ENCODE assay signal across 25 mouse cellular contexts in the genomic region with DNA sequence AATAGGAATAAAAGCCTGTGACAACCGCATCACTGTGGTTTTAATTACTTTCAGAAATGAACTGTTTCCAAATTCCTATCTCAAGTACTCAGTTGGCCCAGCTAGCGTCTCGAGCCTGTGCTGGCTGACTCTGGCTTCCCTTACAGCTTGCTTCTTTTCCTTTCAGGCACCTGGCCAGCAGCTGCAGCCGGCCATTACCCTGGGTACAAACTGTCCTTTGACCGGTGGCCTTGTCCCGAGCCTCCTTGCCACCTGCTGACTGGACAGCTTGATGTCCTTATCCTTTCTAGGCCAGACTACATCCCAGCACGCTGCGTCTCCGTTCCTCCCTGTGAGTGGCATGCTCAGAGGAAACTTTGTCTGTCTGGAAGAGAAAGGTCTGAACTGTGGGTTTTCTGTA. TPM values are rescaled to one million over a fixed set of nuclear protein-coding genes. Genes with fewer than 3 reads are reported as not detected.
DNase-seq lines count a peak whose midpoint lies in the region; ATAC-seq and TF ChIP-seq lines count a peak whose summit lies in the region.
"Had no signal": no experiment of that assay in that cellular context is flagged by ENCODE, and none has a peak within 500 bp of the region (broad histone marks: within the 10 kb centered on the region; RNA-seq: fewer than 3 reads in every experiment).

No protein-coding gene starts in this region.

- peaks cover 10% of the 10 kb centered on the region for H3K4me1 ChIP-seq in kidney, embryonic 15.5 days
- peaks cover 8% of the 10 kb centered on the region for H3K4me1 ChIP-seq in liver, postnatal 0 days (ENCODE audit: insufficient read depth)
- H3K4me1 ChIP-seq: neural tube, embryonic 12.5 days had no signal

- H3K4me2 ChIP-seq in kidney, embryonic 15.5 days: no peak overlapping the region
- H3K4me2 ChIP-seq in liver, postnatal 0 days (ENCODE audit: low read depth, low read length): no peak overlapping the region
- H3K4me2 ChIP-seq: limb, embryonic 15.5 days; neural tube, embryonic 12.5 days; stomach, embryonic 15.5 days had no signal

- no peak for TF ChIP-seq CTCF in liver, postnatal 0 days (IDR thresholded peaks at IDR 0.05; ENCODE audit: low read depth)

- TF ChIP-seq EP300 in liver, postnatal 0 days (IDR thresholded peaks at IDR 0.05; ENCODE audit: low read depth): no peak

- 89% methylated on average over 9 of the region's 9 CpGs for WGBS in kidney, embryonic 15.5 days
- WGBS in liver, postnatal 0 days (ENCODE audit: insufficient replicate concordance): 80% methylated on average over 9 of the region's 9 CpGs

- peak; percentile 45 for DNase-seq in cerebellum, adult 18-20 months
- DNase-seq in cerebellum, postnatal 36 days: no peak
- peak; percentile 61 for DNase-seq in kidney, adult 18-20 months
- DNase-seq in kidney, adult 9 months: peak; percentile 80
- peak; percentile 77 for DNase-seq in testis, postnatal 14 days (ENCODE audit: low spot score)
- DNase-seq in Muller cell, postnatal 12 days (ENCODE audit: inconsistent ontology term): no peak
- no peak for DNase-seq in liver, postnatal 0 days
- DNase-seq: adrenal gland, postnatal 25 days; heart, postnatal 36 days; layer of hippocampus, postnatal 36 days; lung, postnatal 4 days; thymus, postnatal 14 days had no signal

- no peak overlapping the region for H3K9ac ChIP-seq in kidney, embryonic 15.5 days
- no peak overlapping the region for H3K9ac ChIP-seq in liver, postnatal 0 days (replicated peaks)
- H3K9ac ChIP-seq: limb, embryonic 15.5 days; neural tube, embryonic 12.5 days; stomach, embryonic 15.5 days had no signal

- H3K36me3 ChIP-seq in kidney, embryonic 15.5 days: no peaks in the 10 kb centered on the region
- H3K36me3 ChIP-seq in liver, postnatal 0 days (replicated peaks; ENCODE audit: insufficient read depth, low read length): no peaks in the 10 kb centered on the region
- H3K36me3 ChIP-seq: heart, embryonic 10.5 days; limb, embryonic 15.5 days; midbrain, embryonic 10.5 days; neural tube, embryonic 12.5 days; stomach, embryonic 15.5 days had no signal

- H3K9me3 ChIP-seq in kidney, embryonic 15.5 days (replicated peaks): no peaks in the 10 kb centered on the region
- H3K9me3 ChIP-seq in liver, postnatal 0 days (ENCODE audit: low read length): no peaks in the 10 kb centered on the region
- H3K9me3 ChIP-seq: heart, embryonic 10.5 days; limb, embryonic 15.5 days; neural tube, embryonic 12.5 days; stomach, embryonic 15.5 days had no signal

- no peak overlapping the region for H3K4me3 ChIP-seq in kidney, embryonic 15.5 days (replicated peaks)
- no peak overlapping the region for H3K4me3 ChIP-seq in liver, postnatal 0 days (ENCODE audit: low read depth, low read length)
- H3K4me3 ChIP-seq: heart, embryonic 10.5 days; limb, embryonic 15.5 days; midbrain, embryonic 10.5 days; neural tube, embryonic 12.5 days; stomach, embryonic 15.5 days had no signal

- no peak overlapping the region for H3K27ac ChIP-seq in kidney, embryonic 15.5 days
- no peak overlapping the region for H3K27ac ChIP-seq in liver, postnatal 0 days (ENCODE audit: low read depth)
- H3K27ac ChIP-seq: heart, embryonic 10.5 days; kidney, postnatal 0 days; limb, embryonic 15.5 days; midbrain, embryonic 10.5 days; neural tube, embryonic 12.5 days; stomach, embryonic 15.5 days had no signal

- ATAC-seq in kidney, embryonic 15.5 days (replicated peaks; ENCODE audit: low FRiP score): no peak
- ATAC-seq in liver, postnatal 0 days: no peak
- ATAC-seq: activated CD4-positive, CD25-positive, alpha-beta regulatory T cell, adult 4 months; forebrain, embryonic 14.5 days; hindbrain, embryonic 16.5 days had no signal

- H3K27me3 ChIP-seq in kidney, embryonic 15.5 days: no peaks in the 10 kb centered on the region
- H3K27me3 ChIP-seq in liver, postnatal 0 days (ENCODE audit: insufficient read depth, low read length): no peaks in the 10 kb centered on the region
- H3K27me3 ChIP-seq: CH12.LX; limb, embryonic 15.5 days; neural tube, embryonic 12.5 days; stomach, embryonic 15.5 days had no signal

RNA-seq across cellular contexts. Expression of gene Morn3, which starts 4.1 kb away (rescaled TPM):
- 0.26 TPM in 1 of 2 replicates, not detected in the other for polyA plus RNA-seq in kidney, embryonic 15.5 days (2015; fragmentation: Nextera tagmentation; extraction: Ambion mirVana)
- polyA plus RNA-seq in liver, postnatal 0 days (2015; fragmentation: Nextera tagmentation; extraction: Ambion mirVana): not detected in 2 replicates
- polyA plus RNA-seq: heart, embryonic 10.5 days; kidney, postnatal 0 days; liver, embryonic 16.5 days; neural tube, embryonic 12.5 days; spleen, adult 2 months had no signal

RNA-seq across cellular contexts. Expression of gene Tmem120b, which starts 17.3 kb away (rescaled TPM):
- 15.3 and 19.2 TPM in 2 replicates for polyA plus RNA-seq in kidney, embryonic 15.5 days (2015; fragmentation: Nextera tagmentation; extraction: Ambion mirVana)
- polyA plus RNA-seq in liver, postnatal 0 days (2015; fragmentation: Nextera tagmentation; extraction: Ambion mirVana): 12.0 and 12.8 TPM in 2 replicates

RNA-seq across cellular contexts. Expression of gene Orai1, which starts 36.0 kb away (rescaled TPM):
- 17.5 and 18.5 TPM in 2 replicates for polyA plus RNA-seq in kidney, embryonic 15.5 days (2015; fragmentation: Nextera tagmentation; extraction: Ambion mirVana)
- 12.4 and 13.1 TPM in 2 replicates for polyA plus RNA-seq in liver, postnatal 0 days (2015; fragmentation: Nextera tagmentation; extraction: Ambion mirVana)

Comparison
In these comparisons a context has a peak if more than half of its experiments do, and no peak if none do; other contexts are left out.
1. DNase-seq: peak in cerebellum, adult 18-20 months (2 of 2), kidney, adult 18-20 months (single experiment), kidney, adult 9 months (single experiment) and testis, postnatal 14 days (single experiment); none in cerebellum, postnatal 36 days (0 of 2), Muller cell, postnatal 12 days (single experiment) and liver, postnatal 0 days (single experiment).